Mouse (Mus musculus) neutrophil, adult 5-6 weeks (primary cell): ENCODE results near the gene Tnfaip8l2. TPM values are rescaled to one million over a fixed set of nuclear protein-coding genes. Genes with fewer than 3 reads are reported as not detected.
"Not testable (repeated sequence)": the region's sequence is repeated elsewhere in the genome, so short reads cannot be mapped to it uniquely, and the experiment has no call there.

Source experiments
- ATAC-seq: fragments of 151-379, 151-347 bp; 2 replicates; pipeline ENCODE4 v1.8.0; 2017; ENCODE audit warnings: mild to moderate bottlenecking, moderate TSS enrichment; ENCODE audit not compliant: insufficient number of reproducible peaks, poor library complexity, low FRiP score, severe bottlenecking; ENCODE audit errors: extremely low read depth
- total RNA-seq: library from RNA; stranded (forward); fragments of 200-1000 nt; gene quantifications from 2 replicates; pipeline ENCODE4 v1.2.3, GENCODE M21; 2017

The Tnfaip8l2 gene
- total RNA-seq, 1 experiment from 2014 or later, result 120 TPM

GRCm38 (mm10) chr3:95161618-95162344 lies 19.6 kb upstream of the Tnfaip8l2 start:
- no peak for ATAC-seq

- no peak for ATAC-seq
Measured at GRCm38 (mm10) chr3:95161041-95161551, 18.9 kb upstream of the Tnfaip8l2 start.

GRCm38 (mm10) chr3:95159987-95160963 lies 18.1 kb upstream of the Tnfaip8l2 start, which contains the start of gene Sema6c:
Gene Sema6c, plus strand, starts transcription at chr3:95160457.
- ATAC-seq, result peak; percentile 98

GRCm38 (mm10) chr3:95159511-95159986 lies 17.4 kb upstream of the Tnfaip8l2 start:
- no peak for ATAC-seq

- peak; percentile 87 for ATAC-seq
Measured at GRCm38 (mm10) chr3:95153874-95154273, 11.7 kb upstream of the Tnfaip8l2 start.

- no peak for ATAC-seq
Measured at GRCm38 (mm10) chr3:95147924-95148323, 5.8 kb upstream of the Tnfaip8l2 start.

GRCm38 (mm10) chr3:95142617-95143011 lies 454 bp upstream of the Tnfaip8l2 start:
- ATAC-seq, result peak; percentile 83

- ATAC-seq, result peak; percentile 50
Measured at GRCm38 (mm10) chr3:95141474-95141873, 686 bp downstream of the Tnfaip8l2 start.

GRCm38 (mm10) chr3:95140795-95141194 lies 1.4 kb downstream of the Tnfaip8l2 start:
- ATAC-seq, result no peak

- no peak for ATAC-seq
Measured at GRCm38 (mm10) chr3:95140289-95140595, 1.9 kb downstream of the Tnfaip8l2 start.

GRCm38 (mm10) chr3:95139586-95140288 lies 2.4 kb downstream of the Tnfaip8l2 start:
- no peak for ATAC-seq

- ATAC-seq, result no peak
Measured at GRCm38 (mm10) chr3:95136336-95136735, 5.8 kb downstream of the Tnfaip8l2 start.

GRCm38 (mm10) chr3:95135433-95136052 lies 6.6 kb downstream of the Tnfaip8l2 start:
- no peak for ATAC-seq

GRCm38 (mm10) chr3:95135023-95135422 lies 7.1 kb downstream of the Tnfaip8l2 start:
- ATAC-seq, result no peak

- not testable (repeated sequence) for ATAC-seq
Measured at GRCm38 (mm10) chr3:95134133-95134532, 8.0 kb downstream of the Tnfaip8l2 start.

GRCm38 (mm10) chr3:95133680-95134101 lies 8.5 kb downstream of the Tnfaip8l2 start, which contains the start of the genes Scnm1 and Lysmd1:
Gene Scnm1, minus strand, starts transcription at chr3:95134011.
Gene Lysmd1, plus strand, starts transcription at chr3:95134088.
- ATAC-seq, result peak; percentile 94

GRCm38 (mm10) chr3:95133176-95133575 lies 9.0 kb downstream of the Tnfaip8l2 start:
- ATAC-seq, result no peak

GRCm38 (mm10) chr3:95132389-95132788 lies 9.8 kb downstream of the Tnfaip8l2 start:
- not testable (repeated sequence) for ATAC-seq
